Mouse (Mus musculus) heart, embryonic 14.5 days (tissue): ENCODE data around the gene Dpm2. TPM values are rescaled to one million over a fixed set of nuclear protein-coding genes. Genes with fewer than 3 reads are reported as not detected.

ENCODE experiments used
- ATAC-seq: fragments of 200-750 bp; cut with Nextera tagmentation; 2 replicates; pipeline ENCODE4 v1.8.0; 2017; ENCODE audit warnings: low read depth, moderate TSS enrichment; ENCODE audit not compliant: insufficient number of reproducible peaks, insufficient read depth, low FRiP score
- H3K27ac ChIP-seq, 2 experiments: fragments of 200-500 bp in 1 of 2; fragments of 300-500 bp in 1 of 2; sonication (generic) in 1 of 2; replicated peaks in 1 of 2; 2 replicates each; pipeline ENCODE4 v1.5.1; 2012 to 2014; ENCODE audit warnings: low read depth in 2 of 2, low read length in 2 of 2, control low read depth in 1 of 2, mild to moderate bottlenecking in 1 of 2, mixed read lengths in 1 of 2; ENCODE audit not compliant: control insufficient read depth in 1 of 2, insufficient read depth in 1 of 2
- H3K27me3 ChIP-seq: fragments of 300-500 bp; sonication (generic); 2 replicates; pipeline ENCODE4 v1.6.1; 2014; ENCODE audit warnings: mild to moderate bottlenecking, low read length, control low read depth; ENCODE audit not compliant: control insufficient read depth, insufficient read depth
- H3K36me3 ChIP-seq: fragments of 300-500 bp; sonication (generic); 2 replicates; pipeline ENCODE4 v1.6.1; 2014; ENCODE audit warnings: mild to moderate bottlenecking, control low read depth, low read length, mixed read lengths; ENCODE audit not compliant: control insufficient read depth, insufficient read depth
- H3K4me1 ChIP-seq, 2 experiments: fragments of 200-500 bp in 1 of 2; fragments of 300-500 bp in 1 of 2; sonication (generic) in 1 of 2; 2 replicates each; pipeline ENCODE4 v1.6.1; 2012 to 2014; ENCODE audit warnings: low read length in 2 of 2, control low read depth in 1 of 2, mixed read lengths in 1 of 2; ENCODE audit not compliant: control insufficient read depth in 2 of 2, insufficient read depth in 2 of 2
- H3K4me2 ChIP-seq: fragments of 300-500 bp; sonication (generic); 2 replicates; pipeline ENCODE4 v1.6.1; 2014; ENCODE audit warnings: mild to moderate bottlenecking, low read length
- H3K4me3 ChIP-seq, 2 experiments: fragments of 200-500 bp in 1 of 2; fragments of 300-500 bp in 1 of 2; sonication (generic) in 1 of 2; 2 replicates each; pipeline ENCODE4 v1.5.1; 2012 to 2014; ENCODE audit warnings: low read length in 2 of 2, mild to moderate bottlenecking in 2 of 2, control low read depth in 1 of 2, low read depth in 1 of 2, moderate library complexity in 1 of 2; ENCODE audit not compliant: control insufficient read depth in 1 of 2, insufficient read depth in 1 of 2
- H3K9ac ChIP-seq: fragments of 300-500 bp; sonication (generic); 2 replicates; pipeline ENCODE4 v1.6.1; 2014; ENCODE audit warnings: mild to moderate bottlenecking, low read length
- H3K9me3 ChIP-seq: fragments of 300-500 bp; sonication (generic); 2 replicates; pipeline ENCODE4 v1.6.1; 2016; ENCODE audit warnings: low read length, control low read depth; ENCODE audit not compliant: control insufficient read depth
- WGBS: fragments of 180-500 bp; shearing (Covaris S2); extraction: QIAGEN DNeasy Blood & Tissue Kit; methylation state at CpG from one replicate; pipeline ENCODE4 v1.1.7; 2014; 5-methylcytosine and 5-hydroxymethylcytosine counted together
- polyA plus RNA-seq: library from polyadenylated mRNA; unstranded; fragments of >200 nt; fragmentation: Nextera tagmentation; extraction: Ambion mirVana; gene quantifications from 2 replicates; pipeline ENCODE4 v1.2.1, GENCODE M21; 2014

Dpm2 gene
- polyA plus RNA-seq = 72.9 and 85.0 TPM in 2 replicates

- no peaks in the 10 kb centered on the region for H3K9me3 ChIP-seq
- peak within 1 kb of the TSS; percentile 89 for H3K4me2 ChIP-seq
- ATAC-seq = peak; percentile 55
- 1% methylated on average over 36 of the region's 36 CpGs for WGBS
- H3K36me3 ChIP-seq = peaks cover 33% of the 10 kb centered on the region
- peak within 1 kb of the TSS; percentile 81 for H3K9ac ChIP-seq
- peaks cover 8% of the 10 kb centered on the region; the same call in 1 of the 2 replicates for H3K27me3 ChIP-seq
- peaks cover 3 to 17% of the 10 kb centered on the region in 2 experiments; a peak in 3 of 4 replicates for H3K4me1 ChIP-seq
- peak within 1 kb of the TSS in 1 of 2 experiments; percentile 34; a peak in 1 of 4 replicates for H3K27ac ChIP-seq
- H3K4me3 ChIP-seq = peak within 1 kb of the TSS; percentile 57 to 67
Observed at GRCm38 (mm10) chr2:32570698-32571494, at the start of gene Dpm2. TSS of gene Dpm2 (plus strand) at chr2:32570858.

GRCm38 (mm10) chr2:32524536-32525031 is 46.1 kb upstream of the Dpm2 start:
- no peak for ATAC-seq
- Histone ChIP-seq H3K27me3 (no peaks in the 10 kb centered on the region), H3K4me2 (no peak overlapping the region), H3K27ac (no peak overlapping the region), H3K36me3 (no peaks in the 10 kb centered on the region), H3K9me3 (no peaks in the 10 kb centered on the region), H3K4me3 (no peak overlapping the region), H3K9ac (no peak overlapping the region), H3K4me1 (no peaks in the 10 kb centered on the region)
- WGBS = 89% methylated on average over 13 of the region's 13 CpGs

GRCm38 (mm10) chr2:32525816-32526215 is 44.8 kb upstream of the Dpm2 start:
- WGBS = 88% methylated on average over 12 of the region's 12 CpGs
- no peak for ATAC-seq

GRCm38 (mm10) chr2:32527468-32527966 is 43.1 kb upstream of the Dpm2 start:
- H3K36me3 ChIP-seq = no peaks in the 10 kb centered on the region
- H3K9me3 ChIP-seq = no peaks in the 10 kb centered on the region
- WGBS = 78% methylated on average over 14 of the region's 14 CpGs
- ATAC-seq = no peak
- H3K27ac ChIP-seq = no peak overlapping the region
- H3K4me3 ChIP-seq = no peak overlapping the region
- H3K9ac ChIP-seq = no peak overlapping the region
- H3K27me3 ChIP-seq = no peaks in the 10 kb centered on the region
- H3K4me1 ChIP-seq = no peaks in the 10 kb centered on the region
- H3K4me2 ChIP-seq = no peak overlapping the region

More at GRCm38 (mm10) chr2:32525816-32526215, 44.8 kb upstream of the Dpm2 start:
- Histone ChIP-seq H3K4me2 (no peak overlapping the region), H3K36me3 (no peaks in the 10 kb centered on the region), H3K4me3 (no peak overlapping the region), H3K4me1 (no peaks in the 10 kb centered on the region), H3K9ac (no peak overlapping the region), H3K27ac (no peak overlapping the region), H3K27me3 (no peaks in the 10 kb centered on the region), H3K9me3 (no peaks in the 10 kb centered on the region)

- no peak overlapping the region for H3K27ac ChIP-seq
- no peak overlapping the region for H3K4me3 ChIP-seq
- no peak for ATAC-seq
- H3K4me1 ChIP-seq = no peaks in the 10 kb centered on the region
- no peaks in the 10 kb centered on the region for H3K9me3 ChIP-seq
- H3K36me3 ChIP-seq = no peaks in the 10 kb centered on the region
- no peaks in the 10 kb centered on the region for H3K27me3 ChIP-seq
- H3K4me2 ChIP-seq = no peak overlapping the region
- 89% methylated on average over 1 of the region's 1 CpGs for WGBS
- H3K9ac ChIP-seq = no peak overlapping the region
Observed at GRCm38 (mm10) chr2:32528326-32528725, 42.3 kb upstream of the Dpm2 start.

- no peak overlapping the region for H3K9ac ChIP-seq
- no peaks in the 10 kb centered on the region for H3K9me3 ChIP-seq
- no peak overlapping the region for H3K27ac ChIP-seq
- peaks cover 2 to 6% of the 10 kb centered on the region in 2 experiments; a peak in 2 of 4 replicates for H3K4me1 ChIP-seq
- H3K4me2 ChIP-seq = no peak overlapping the region
- ATAC-seq = no peak
- no peaks in the 10 kb centered on the region for H3K36me3 ChIP-seq
- no peaks in the 10 kb centered on the region for H3K27me3 ChIP-seq
- H3K4me3 ChIP-seq = no peak overlapping the region
- 81% methylated on average over 2 of the region's 2 CpGs for WGBS
Observed at GRCm38 (mm10) chr2:32530479-32530878, 40.2 kb upstream of the Dpm2 start.

- WGBS = 86% methylated on average over 2 of the region's 2 CpGs
- Histone ChIP-seq H3K4me2 (no peak overlapping the region), H3K4me3 (no peak overlapping the region), H3K9me3 (no peaks in the 10 kb centered on the region), H3K9ac (no peak overlapping the region), H3K27me3 (no peaks in the 10 kb centered on the region), H3K36me3 (no peaks in the 10 kb centered on the region), H3K4me1 (peaks cover 23 to 30% of the 10 kb centered on the region in 2 experiments), H3K27ac (no peak overlapping the region)
- ATAC-seq = no peak
Observed at GRCm38 (mm10) chr2:32533163-32533562, 37.5 kb upstream of the Dpm2 start.
